Mouse (Mus musculus) forebrain, embryonic 11.5 days (tissue): ENCODE measurements around the gene Tenm4. TPM values are rescaled to one million over a fixed set of nuclear protein-coding genes. Genes with fewer than 3 reads are reported as not detected.

Source experiments
- ATAC-seq: fragments of 200-750 bp; cut with Nextera tagmentation; replicated peaks from 2 replicates; pipeline ENCODE4 v1.8.0; 2017; ENCODE audit warnings: moderate TSS enrichment; ENCODE audit not compliant: low FRiP score
- DNase-seq: peaks from one replicate; pipeline ENCODE4 v3.0.0-alpha.2; 2017; ENCODE audit warnings: low spot score
- H3K27ac ChIP-seq: fragments of 300-500 bp; sonication (generic); 2 replicates; pipeline ENCODE4 v1.5.1; 2014; ENCODE audit warnings: low read depth, low read length
- H3K27me3 ChIP-seq: fragments of 300-500 bp; sonication (generic); 2 replicates; pipeline ENCODE4 v1.6.1; 2014; ENCODE audit warnings: mild to moderate bottlenecking, low read length, mixed read lengths; ENCODE audit not compliant: control insufficient read depth, insufficient read depth
- H3K36me3 ChIP-seq: fragments of 300-500 bp; sonication (generic); 2 replicates; pipeline ENCODE4 v1.6.1; 2014; ENCODE audit warnings: mild to moderate bottlenecking, low read length, moderate library complexity, mixed read lengths; ENCODE audit not compliant: control insufficient read depth, insufficient read depth
- H3K4me1 ChIP-seq: fragments of 300-500 bp; sonication (generic); replicated peaks from 2 replicates; pipeline ENCODE4 v1.6.1; 2014; ENCODE audit warnings: low read length, mixed read lengths; ENCODE audit not compliant: control insufficient read depth, insufficient read depth
- H3K4me2 ChIP-seq: fragments of 300-500 bp; sonication (generic); 2 replicates; pipeline ENCODE4 v1.6.1; 2014; ENCODE audit warnings: low read depth, mild to moderate bottlenecking, low read length, moderate library complexity, mixed read lengths; ENCODE audit not compliant: severe bottlenecking
- H3K4me3 ChIP-seq: fragments of 300-500 bp; sonication (generic); 2 replicates; pipeline ENCODE4 v1.5.1; 2014; ENCODE audit warnings: low read depth, low read length
- H3K9ac ChIP-seq: fragments of 300-500 bp; sonication (generic); 2 replicates; pipeline ENCODE4 v1.6.1; 2014; ENCODE audit warnings: low read length
- H3K9me3 ChIP-seq: fragments of 300-500 bp; sonication (generic); 2 replicates; pipeline ENCODE4 v1.6.1; 2016; ENCODE audit warnings: low read length, mixed read lengths; ENCODE audit not compliant: control insufficient read depth
- WGBS: fragments of 180-500 bp; shearing (Covaris S2); extraction: QIAGEN DNeasy Blood & Tissue Kit; methylation state at CpG from one replicate; pipeline ENCODE4 v1.1.7; 2014; 5-methylcytosine and 5-hydroxymethylcytosine counted together
- polyA plus RNA-seq: library from polyadenylated mRNA; unstranded; fragments of >200 nt; fragmentation: Nextera tagmentation; extraction: Ambion mirVana; gene quantifications from 2 replicates; pipeline ENCODE4 v1.2.1, GENCODE M21; 2014

Tenm4 gene
- polyA plus RNA-seq, 1 experiment from 2014 or later: 47.9 TPM

DNA sequence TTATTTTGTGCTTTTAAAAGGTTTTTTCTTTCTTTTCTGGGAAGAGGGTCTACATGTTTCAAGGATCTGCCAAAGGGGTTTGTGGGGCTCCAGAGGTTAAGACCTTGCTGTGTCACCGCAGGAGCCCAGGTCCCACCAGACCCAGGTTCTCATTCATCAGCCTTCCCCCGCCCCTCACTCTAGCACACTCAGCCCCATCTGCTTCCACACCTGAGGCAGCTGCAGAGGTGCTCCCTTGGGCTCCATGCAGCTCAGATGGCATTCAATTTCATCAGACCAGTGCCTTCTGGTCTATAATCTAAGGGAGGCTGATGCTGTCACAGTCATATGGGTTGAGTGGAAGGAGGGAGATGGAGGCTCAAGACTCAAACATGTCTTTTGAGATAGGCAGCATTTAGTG is 172.6 kb downstream of the Tenm4 start:
- DNase-seq (no peak), ATAC-seq (no peak)
- H3K4me2 ChIP-seq: no peak overlapping the region
- H3K9ac ChIP-seq: no peak overlapping the region
- H3K4me3 ChIP-seq: no peak overlapping the region
- no peak overlapping the region for H3K27ac ChIP-seq
- 95% methylated on average over 2 of the region's 2 CpGs for WGBS
- no peaks in the 10 kb centered on the region for H3K4me1 ChIP-seq
- H3K36me3 ChIP-seq: no peaks in the 10 kb centered on the region
- no peaks in the 10 kb centered on the region for H3K9me3 ChIP-seq
- H3K27me3 ChIP-seq: no peaks in the 10 kb centered on the region

DNA sequence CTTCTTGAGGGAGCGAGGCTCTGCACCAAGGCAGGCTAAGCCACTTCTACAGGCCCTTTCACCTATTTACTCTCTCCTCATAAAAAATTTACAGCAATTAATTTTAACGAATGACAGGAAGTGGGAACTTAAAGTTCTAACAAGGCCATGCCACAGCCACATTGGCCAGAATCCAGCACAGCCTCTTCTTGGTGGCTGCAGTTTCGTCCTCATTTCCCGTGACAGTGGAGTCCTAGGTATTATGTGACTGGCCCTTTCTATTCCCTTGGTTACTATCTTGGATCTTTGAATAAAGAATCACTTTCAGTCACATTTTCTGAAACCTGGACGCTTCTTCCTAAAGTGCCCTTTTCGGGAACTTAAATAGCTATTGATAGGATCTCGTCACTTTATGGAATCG is 181.6 kb downstream of the Tenm4 start:
- H3K4me3 ChIP-seq: no peak overlapping the region
- H3K9me3 ChIP-seq: no peaks in the 10 kb centered on the region
- 78% methylated on average over 8 of the region's 8 CpGs for whole genome bisulfite sequencing
- ATAC-seq (no peak), DNase-seq (no peak)
- H3K4me1 ChIP-seq: peaks cover 4% of the 10 kb centered on the region
- no peak overlapping the region for H3K4me2 ChIP-seq
- no peaks in the 10 kb centered on the region for H3K27me3 ChIP-seq
- H3K9ac ChIP-seq: no peak overlapping the region
- H3K36me3 ChIP-seq: no peaks in the 10 kb centered on the region
- no peak overlapping the region for H3K27ac ChIP-seq

DNA sequence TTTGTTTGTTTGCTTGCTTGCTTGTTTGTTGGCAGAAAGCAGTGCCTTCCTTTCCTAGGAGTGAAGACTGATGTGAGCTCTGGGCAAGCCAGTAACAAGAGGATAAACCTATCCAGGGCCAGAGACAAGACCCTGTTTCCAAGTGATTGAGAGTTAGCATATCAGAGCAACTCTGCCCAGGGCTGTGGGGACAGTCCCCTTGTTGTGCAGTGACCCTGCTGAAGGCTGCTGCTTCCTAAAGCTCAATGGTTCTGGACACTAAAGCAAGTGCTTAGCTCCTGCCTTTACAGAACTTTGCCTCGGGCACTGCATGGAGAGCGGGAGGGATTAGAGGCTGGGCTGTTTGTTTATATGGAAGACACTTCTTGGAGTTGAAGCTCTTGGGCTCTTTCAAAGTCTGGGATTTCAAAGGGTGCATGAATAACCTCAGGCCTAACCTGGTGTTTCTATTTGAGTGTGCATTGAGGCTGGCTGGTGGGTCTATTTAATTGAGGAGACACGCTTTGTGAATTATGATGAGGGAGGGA is 185.3 kb downstream of the Tenm4 start:
- H3K36me3 ChIP-seq: no peaks in the 10 kb centered on the region
- H3K4me2 ChIP-seq: no peak overlapping the region
- no peak overlapping the region for H3K27ac ChIP-seq
- no peaks in the 10 kb centered on the region for H3K27me3 ChIP-seq
- peak; percentile 62 for ATAC-seq
- no peak overlapping the region for H3K9ac ChIP-seq
- no peak for DNase-seq
- no peaks in the 10 kb centered on the region for H3K9me3 ChIP-seq
- peaks cover 4% of the 10 kb centered on the region for H3K4me1 ChIP-seq
- WGBS: 10% methylated on average over 3 of the region's 3 CpGs
- no peak overlapping the region for H3K4me3 ChIP-seq

DNA sequence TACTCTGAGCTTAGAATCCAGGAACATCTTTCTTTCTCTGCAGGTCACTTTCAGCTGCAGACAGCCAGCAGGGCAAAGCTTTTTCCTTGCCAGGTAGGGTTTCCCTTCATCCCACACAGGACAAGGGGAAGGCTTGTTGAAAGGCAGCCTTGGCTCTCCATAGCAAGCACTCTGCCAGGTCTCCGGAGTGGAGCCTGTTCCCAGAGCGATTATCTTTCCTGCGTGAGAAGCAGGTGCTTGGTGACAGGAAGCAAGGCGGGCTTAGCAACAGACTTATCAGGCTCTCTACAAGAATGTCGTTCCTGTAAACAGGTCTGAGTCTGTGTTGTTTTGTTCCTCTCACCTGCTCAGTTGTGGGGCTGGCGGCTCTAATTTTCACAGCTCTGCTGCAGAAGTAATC is 186.5 kb downstream of the Tenm4 start:
- ATAC-seq: no peak
- Histone ChIP-seq H3K4me1 (peaks cover 4% of the 10 kb centered on the region), H3K27ac (no peak overlapping the region)

DNA sequence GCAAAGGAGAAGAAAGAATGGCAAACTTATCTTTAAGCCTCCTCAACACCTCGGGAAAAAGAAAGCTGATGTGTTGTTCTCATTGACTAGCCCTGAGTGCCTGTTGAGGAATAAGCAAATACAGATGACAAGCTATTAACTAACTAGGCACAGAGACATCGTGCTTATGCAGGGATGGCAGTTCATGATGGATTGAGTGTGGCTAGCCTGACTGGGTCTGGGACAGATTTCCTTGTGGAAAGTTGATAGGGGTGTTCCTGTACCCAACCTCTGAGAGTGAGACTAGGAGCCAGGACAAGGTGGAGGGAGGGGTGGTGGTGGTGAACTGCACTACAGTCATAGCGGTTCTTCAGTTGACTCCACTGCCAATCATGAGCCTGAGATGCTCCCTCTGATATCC is 192.3 kb downstream of the Tenm4 start:
- no peak overlapping the region for H3K27ac ChIP-seq
- DNase-seq (no peak), ATAC-seq (no peak)
- WGBS: 92% methylated on average over 3 of the region's 3 CpGs
- no peak overlapping the region for H3K4me2 ChIP-seq
- H3K27me3 ChIP-seq: no peaks in the 10 kb centered on the region
- no peaks in the 10 kb centered on the region for H3K9me3 ChIP-seq
- no peak overlapping the region for H3K9ac ChIP-seq
- H3K4me1 ChIP-seq: no peaks in the 10 kb centered on the region; the same call in 1 of the 2 replicates
- H3K4me3 ChIP-seq: no peak overlapping the region
- H3K36me3 ChIP-seq: no peaks in the 10 kb centered on the region

More for the DNA sequence above, 186.5 kb downstream of the Tenm4 start:
- H3K9me3 ChIP-seq: no peaks in the 10 kb centered on the region
- no peak overlapping the region for H3K4me3 ChIP-seq
- no peaks in the 10 kb centered on the region for H3K27me3 ChIP-seq
- WGBS: 69% methylated on average over 6 of the region's 6 CpGs
- H3K9ac ChIP-seq: no peak overlapping the region
- no peak for DNase-seq
- H3K4me2 ChIP-seq: no peak overlapping the region
- H3K36me3 ChIP-seq: no peaks in the 10 kb centered on the region

DNA sequence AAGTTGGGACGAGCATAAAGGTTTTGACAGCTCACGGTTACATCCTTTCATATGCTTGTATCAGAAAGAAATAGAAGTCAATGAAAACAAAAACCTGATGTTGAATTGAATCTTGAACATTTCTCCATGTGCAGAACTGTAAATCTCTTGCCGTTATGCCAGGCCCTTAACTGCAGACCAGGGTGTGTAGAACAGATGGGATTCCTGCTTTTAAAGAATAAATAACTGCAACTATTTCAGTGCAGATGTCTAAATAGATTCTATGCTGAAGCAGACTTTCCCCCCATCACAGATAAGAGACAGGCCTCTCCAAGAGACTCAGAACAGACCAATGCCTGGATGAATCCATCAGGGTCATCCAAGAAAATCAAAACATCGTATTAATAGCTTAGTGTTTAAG is 198.9 kb downstream of the Tenm4 start:
- no peaks in the 10 kb centered on the region for H3K27me3 ChIP-seq
- H3K9me3 ChIP-seq: no peaks in the 10 kb centered on the region
- 90% methylated on average over 4 of the region's 4 CpGs for WGBS
- no peaks in the 10 kb centered on the region for H3K36me3 ChIP-seq
- H3K9ac ChIP-seq: no peak overlapping the region
- H3K4me2 ChIP-seq: no peak overlapping the region
- no peak overlapping the region for H3K4me3 ChIP-seq
- H3K27ac ChIP-seq: no peak overlapping the region
- no peak for DNase-seq
- no peak for ATAC-seq
- no peaks in the 10 kb centered on the region; the same call in 1 of the 2 replicates for H3K4me1 ChIP-seq

DNA sequence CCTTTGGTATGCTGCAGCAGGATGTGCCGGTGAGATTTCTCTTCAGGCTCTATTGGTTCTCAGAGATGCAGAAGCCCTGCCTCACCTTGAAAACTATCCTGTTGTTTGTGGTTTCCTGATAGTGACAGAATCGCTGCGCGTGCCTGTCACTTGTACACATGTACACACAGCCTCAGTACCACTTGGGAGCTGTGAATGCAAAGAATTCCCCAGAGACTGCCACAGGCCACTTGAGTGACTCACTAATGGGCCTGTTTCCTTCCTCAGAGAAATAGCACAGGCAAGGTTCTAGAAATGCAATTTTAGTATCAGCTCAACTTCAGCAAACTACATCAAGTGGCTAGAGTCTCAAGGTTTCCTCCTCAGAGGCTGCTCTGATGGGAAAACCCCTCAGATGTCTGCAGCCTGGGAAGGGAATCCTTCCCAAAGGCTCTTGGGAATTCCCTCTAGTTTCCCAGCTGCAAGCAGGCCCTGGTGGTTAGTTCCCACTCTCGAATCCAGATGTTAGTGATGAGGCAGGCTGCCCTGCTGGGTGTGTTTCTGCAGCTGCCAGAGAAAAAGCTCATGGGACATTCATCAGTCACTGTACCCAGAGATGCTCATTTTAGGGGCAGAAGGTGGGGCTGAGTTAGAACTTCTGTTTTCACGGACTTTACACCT is 203.1 kb downstream of the Tenm4 start:
- H3K27me3 ChIP-seq: no peaks in the 10 kb centered on the region
- H3K4me2 ChIP-seq: no peak overlapping the region
- no peak for ATAC-seq
- H3K9ac ChIP-seq: no peak overlapping the region
- no peaks in the 10 kb centered on the region for H3K36me3 ChIP-seq
- no peak for DNase-seq
- H3K4me1 ChIP-seq: no peaks in the 10 kb centered on the region
- 86% methylated on average over 6 of the region's 6 CpGs for WGBS
- no peaks in the 10 kb centered on the region for H3K9me3 ChIP-seq
- no peak overlapping the region for H3K27ac ChIP-seq
- H3K4me3 ChIP-seq: no peak overlapping the region

DNA sequence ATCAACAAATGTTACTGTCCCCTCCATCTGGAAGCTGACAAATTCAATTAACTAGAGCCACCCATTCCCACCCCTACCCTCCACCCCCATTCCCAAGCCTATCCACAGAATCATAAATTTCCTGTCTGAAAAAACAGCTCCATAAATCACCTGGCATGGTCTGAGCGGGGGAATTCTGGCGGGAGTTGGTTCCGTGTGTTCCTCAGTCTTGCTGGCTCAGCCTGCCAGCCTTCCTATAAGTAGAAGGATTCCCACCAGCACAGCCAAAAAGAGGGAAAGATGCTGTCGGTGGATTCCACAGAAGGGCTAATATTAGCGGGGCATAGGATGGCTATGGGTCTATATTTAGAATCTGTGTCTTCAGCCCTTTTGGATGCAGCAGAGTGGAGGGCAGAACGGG is 204.5 kb downstream of the Tenm4 start:
- Histone ChIP-seq H3K4me1 (no peaks in the 10 kb centered on the region), H3K4me3 (no peak overlapping the region), H3K36me3 (no peaks in the 10 kb centered on the region), H3K4me2 (no peak overlapping the region), H3K9ac (no peak overlapping the region), H3K9me3 (no peaks in the 10 kb centered on the region), H3K27ac (no peak overlapping the region), H3K27me3 (no peaks in the 10 kb centered on the region)
- WGBS: 93% methylated on average over 6 of the region's 6 CpGs
- DNase-seq (no peak), ATAC-seq (no peak)
